Mouse (Mus musculus): Measurements from ENCODE around the gene Msi2. TPM values are rescaled to one million over a fixed set of nuclear protein-coding genes. Genes with fewer than 3 reads are reported as not detected.

Msi2 gene
- total RNA-seq, 1 experiment from 2014 or later = 72.0 TPM

GRCm38 (mm10) chr11:88394341-88395075, 323.8 kb downstream of the Msi2 start:
- no peak for ATAC-seq (replicated peaks; ENCODE audit: insufficient number of reproducible peaks, low FRiP score, low TSS enrichment, poor library complexity, severe bottlenecking)

DNA sequence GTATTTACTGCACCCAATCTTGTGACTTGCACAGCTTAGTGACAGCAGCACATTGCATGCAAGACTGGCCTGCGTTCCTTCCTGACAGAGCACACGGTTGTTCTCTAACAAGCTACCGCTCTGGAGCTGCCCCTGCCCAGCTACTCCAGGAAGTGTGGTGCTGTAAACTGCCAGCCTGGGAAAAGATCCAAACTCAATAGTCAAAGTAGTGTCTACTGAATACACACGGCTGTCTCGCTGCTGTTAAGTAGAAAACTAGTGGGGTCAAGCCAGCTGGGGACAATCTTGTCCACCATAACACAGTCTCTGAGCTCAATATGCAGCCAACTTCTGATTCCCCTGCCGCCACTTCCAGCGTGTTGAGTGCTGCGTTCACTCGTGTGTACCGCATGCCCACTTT, 325.6 kb downstream of the Msi2 start:
- no peak for ATAC-seq (replicated peaks; ENCODE audit: insufficient number of reproducible peaks, low FRiP score, low TSS enrichment, poor library complexity, severe bottlenecking)

DNA sequence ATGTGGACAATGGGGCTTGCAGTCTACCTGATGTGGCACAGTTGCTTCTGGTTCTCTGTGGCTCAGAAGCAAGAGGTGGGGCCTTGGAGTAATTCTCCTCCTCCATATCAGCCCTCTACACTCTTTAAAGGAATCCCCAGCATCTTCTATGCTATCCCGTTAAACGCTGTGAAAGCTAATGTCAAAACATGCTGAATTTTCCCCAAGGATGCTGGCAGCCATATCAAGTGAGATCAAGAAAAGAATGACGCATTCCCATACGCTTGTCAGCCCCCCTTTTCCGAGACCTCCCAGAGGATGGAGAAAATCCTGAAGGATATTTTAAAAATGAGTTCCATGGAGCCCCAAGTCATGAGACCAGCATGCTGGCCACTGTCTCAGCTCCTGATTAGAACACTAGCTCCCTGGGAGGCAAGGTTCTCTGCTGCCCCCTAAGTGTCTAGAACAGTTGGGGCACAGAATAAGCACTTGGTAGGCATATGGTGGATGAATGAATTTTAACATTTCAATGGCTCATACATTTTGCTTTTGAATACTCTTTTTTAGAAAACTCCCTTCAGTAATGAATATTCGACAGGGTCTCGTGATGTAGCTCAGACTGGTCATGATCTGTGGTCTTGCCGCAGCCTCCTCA, 327.0 kb downstream of the Msi2 start:
- no peak for ATAC-seq (replicated peaks; ENCODE audit: insufficient number of reproducible peaks, low FRiP score, low TSS enrichment, poor library complexity, severe bottlenecking)

- ATAC-seq (replicated peaks; ENCODE audit: insufficient number of reproducible peaks, low FRiP score, low TSS enrichment, poor library complexity, severe bottlenecking) = no peak
Observed at GRCm38 (mm10) chr11:88389530-88389929, 328.8 kb downstream of the Msi2 start.

DNA sequence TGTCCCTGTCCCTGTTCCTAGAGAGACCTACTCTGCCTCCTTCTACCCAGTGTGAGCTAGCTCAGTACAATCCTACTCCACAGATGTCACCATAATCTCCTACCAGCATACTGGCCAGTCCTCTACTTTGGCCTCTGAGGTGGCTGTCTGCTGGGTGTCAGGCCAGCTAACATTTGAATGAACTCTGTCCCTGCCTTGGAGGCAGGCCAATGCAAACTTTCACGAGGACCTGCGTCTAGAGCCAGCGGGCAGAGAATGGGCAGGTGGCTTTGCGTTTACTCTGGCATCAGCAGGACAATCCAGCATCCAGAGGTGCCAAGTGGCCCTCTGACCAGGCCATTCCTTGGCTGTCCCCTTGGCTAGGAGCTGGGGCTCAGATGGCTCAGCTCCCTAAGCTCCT, 331.4 kb downstream of the Msi2 start:
- no peak for ATAC-seq (replicated peaks; ENCODE audit: insufficient number of reproducible peaks, low FRiP score, low TSS enrichment, poor library complexity, severe bottlenecking)

- ATAC-seq (replicated peaks; ENCODE audit: insufficient number of reproducible peaks, low FRiP score, low TSS enrichment, poor library complexity, severe bottlenecking) = no peak
Observed at GRCm38 (mm10) chr11:88382449-88382848, 335.9 kb downstream of the Msi2 start.

DNA sequence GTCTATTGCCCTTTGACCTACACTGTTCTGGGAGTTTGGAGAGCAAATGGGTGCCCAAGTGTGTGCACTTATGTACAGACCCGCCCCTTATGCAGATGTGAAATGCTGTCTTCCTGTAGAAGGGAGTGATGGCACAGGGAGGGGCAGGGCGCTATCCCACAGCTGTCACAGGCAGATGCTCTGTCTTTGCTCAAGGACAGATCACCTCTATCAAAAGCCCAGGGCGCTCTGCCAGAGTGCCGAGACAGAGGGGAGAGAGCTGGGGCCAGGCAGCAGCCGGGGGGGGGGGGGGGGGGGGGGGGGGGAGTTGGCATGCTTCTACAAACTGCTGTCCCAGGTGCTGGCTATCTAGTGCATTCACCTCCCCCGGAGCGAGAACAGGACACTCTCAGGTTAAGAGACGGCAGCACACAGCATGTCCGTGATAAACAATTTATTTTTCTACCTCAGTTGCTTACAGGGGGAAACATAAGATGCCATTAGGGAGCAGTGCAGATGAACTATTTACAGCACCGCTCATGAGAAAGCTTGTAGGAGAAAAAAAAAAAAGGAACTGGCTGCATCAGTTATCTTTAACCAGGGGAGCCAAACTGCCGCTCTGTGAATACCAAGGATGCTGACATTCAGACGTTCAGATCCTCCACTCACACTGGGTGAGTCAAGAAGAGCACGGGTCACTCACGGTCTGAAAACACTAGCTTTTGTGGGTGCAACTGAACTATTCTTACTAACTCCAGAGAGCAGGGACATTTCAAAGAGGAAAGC, 337.0 kb downstream of the Msi2 start:
- no peak for ATAC-seq (replicated peaks; ENCODE audit: insufficient number of reproducible peaks, low FRiP score, low TSS enrichment, poor library complexity, severe bottlenecking)

- no peak for ATAC-seq (replicated peaks; ENCODE audit: insufficient number of reproducible peaks, low FRiP score, low TSS enrichment, poor library complexity, severe bottlenecking)
Observed at GRCm38 (mm10) chr11:88379635-88380034, 338.7 kb downstream of the Msi2 start.

DNA sequence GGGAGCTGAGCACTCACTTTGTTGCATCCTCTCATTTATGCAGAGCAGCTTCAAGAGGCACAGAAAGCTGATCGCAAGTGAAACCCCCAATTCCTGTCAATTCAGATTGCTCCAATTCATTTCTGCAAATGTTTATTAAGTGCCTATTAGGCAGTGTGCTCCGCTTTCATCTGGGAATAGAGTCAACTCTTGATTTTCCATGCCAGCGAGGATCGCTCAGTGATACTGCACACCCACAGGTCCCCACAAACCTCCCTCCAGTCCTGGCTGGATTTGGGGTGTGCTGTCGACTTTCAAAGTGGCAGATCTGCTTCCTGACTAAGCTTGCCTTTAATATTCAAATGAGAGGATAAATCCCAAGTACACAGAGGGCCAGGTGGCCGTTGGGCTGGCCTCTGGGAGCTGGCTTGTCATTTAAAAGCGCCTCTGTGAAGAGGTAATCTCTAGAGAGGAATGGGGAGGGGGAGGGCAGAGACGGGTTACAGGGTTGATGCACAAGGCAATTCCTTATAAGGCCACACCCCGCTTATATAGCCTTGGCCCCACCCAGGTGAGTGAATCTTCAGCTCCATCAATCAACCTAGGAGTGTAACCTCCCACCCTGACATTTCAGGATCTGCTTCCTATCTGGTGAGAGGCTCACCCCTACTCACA, 339.5 kb downstream of the Msi2 start:
- ATAC-seq (replicated peaks; ENCODE audit: insufficient number of reproducible peaks, low FRiP score, low TSS enrichment, poor library complexity, severe bottlenecking) = no peak

DNA sequence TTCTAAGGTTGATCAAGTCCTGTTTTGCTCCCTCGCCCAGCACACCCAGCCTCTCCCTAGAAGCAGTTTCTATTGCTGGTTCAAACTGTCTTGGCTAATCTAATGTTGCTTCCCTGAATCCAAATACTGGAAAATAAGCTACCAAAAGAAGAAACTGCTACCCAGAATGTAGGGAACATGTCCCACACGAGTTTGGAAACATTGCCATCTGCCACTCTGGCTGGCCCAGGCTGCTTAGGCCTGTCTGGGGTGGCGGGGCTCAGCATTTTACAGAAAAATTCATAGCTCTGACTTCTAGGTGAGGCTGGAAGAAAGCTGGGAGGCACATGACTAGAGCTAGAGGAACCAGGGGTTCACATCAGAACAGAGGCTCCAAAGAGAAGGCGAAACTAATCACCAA, 345.7 kb downstream of the Msi2 start:
- ATAC-seq (replicated peaks; ENCODE audit: insufficient number of reproducible peaks, low FRiP score, low TSS enrichment, poor library complexity, severe bottlenecking) = no peak

DNA sequence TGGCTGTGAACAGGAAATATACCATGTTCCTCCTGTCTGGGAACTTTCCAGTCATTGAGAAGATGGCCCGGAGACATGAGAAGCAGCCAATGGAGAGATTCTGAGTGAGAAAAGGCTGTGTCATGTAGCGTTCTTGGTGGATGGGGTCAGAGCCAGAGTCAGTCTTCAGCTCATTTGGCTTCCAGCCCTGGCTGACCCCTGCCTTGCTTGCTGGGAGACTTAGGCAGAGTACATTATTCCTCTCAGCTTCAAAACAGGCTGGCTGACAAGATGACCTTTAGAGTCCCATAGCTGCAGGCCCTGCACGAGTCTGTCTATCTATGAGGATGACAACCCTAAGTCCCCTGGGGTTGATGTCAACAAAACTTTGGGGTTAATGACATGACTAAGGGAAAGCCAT, 348.4 kb downstream of the Msi2 start:
- no peak for ATAC-seq (replicated peaks; ENCODE audit: insufficient number of reproducible peaks, low FRiP score, low TSS enrichment, poor library complexity, severe bottlenecking)

DNA sequence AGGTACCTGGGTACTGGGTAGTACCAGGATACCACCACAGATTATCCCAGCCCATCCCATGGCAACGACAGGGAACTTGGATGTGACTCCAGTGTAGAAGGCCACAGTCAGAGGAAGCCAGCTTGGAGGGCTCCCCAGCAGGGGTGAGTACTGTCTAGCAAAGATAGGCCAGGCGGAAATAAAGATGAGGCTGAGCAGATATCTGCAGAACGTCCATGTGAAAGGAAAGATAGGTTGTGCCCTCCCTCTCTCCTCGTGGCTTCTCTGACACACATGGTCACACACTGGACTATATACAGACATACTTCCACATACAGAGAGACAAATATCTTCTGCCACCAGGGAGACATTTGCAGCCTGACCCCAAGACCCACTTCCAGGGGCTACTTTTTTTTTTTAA, 350.8 kb downstream of the Msi2 start:
- no peak for ATAC-seq (replicated peaks; ENCODE audit: insufficient number of reproducible peaks, low FRiP score, low TSS enrichment, poor library complexity, severe bottlenecking)

DNA sequence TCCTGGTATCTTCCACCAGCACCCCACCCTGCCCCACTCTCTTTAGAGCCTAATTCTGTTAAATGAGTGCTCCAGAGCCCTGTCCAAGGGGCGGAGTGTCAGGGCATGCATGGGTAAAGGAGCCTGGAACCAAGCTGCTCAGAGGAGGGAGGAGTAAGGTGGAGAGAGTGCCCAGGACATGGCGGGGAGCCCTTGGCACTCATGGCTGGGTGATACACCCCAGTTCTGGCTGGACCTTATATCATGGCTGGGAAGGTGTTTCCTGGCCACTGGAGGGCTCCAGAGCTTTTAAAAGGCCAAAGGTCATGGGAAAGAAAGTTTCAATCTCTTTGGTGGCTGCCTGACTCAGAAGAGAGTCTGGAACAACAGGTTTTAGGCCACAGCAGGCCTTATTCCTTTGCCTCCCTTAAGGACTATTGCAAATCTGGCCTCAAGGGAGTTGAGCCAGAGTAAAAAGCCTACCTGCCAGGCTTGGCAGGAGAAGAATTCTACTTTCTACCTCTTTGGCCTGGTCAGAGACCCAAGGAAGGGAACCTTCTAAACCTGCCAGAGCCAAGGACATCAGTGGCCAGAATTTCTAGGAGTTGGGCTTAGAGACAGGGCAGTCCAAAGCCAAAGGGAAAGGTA, 352.3 kb downstream of the Msi2 start:
- no peak for ATAC-seq (replicated peaks; ENCODE audit: insufficient number of reproducible peaks, low FRiP score, low TSS enrichment, poor library complexity, severe bottlenecking)

- ATAC-seq (replicated peaks; ENCODE audit: insufficient number of reproducible peaks, low FRiP score, low TSS enrichment, poor library complexity, severe bottlenecking) = no peak
Observed at GRCm38 (mm10) chr11:88364231-88364630, 354.1 kb downstream of the Msi2 start.

DNA sequence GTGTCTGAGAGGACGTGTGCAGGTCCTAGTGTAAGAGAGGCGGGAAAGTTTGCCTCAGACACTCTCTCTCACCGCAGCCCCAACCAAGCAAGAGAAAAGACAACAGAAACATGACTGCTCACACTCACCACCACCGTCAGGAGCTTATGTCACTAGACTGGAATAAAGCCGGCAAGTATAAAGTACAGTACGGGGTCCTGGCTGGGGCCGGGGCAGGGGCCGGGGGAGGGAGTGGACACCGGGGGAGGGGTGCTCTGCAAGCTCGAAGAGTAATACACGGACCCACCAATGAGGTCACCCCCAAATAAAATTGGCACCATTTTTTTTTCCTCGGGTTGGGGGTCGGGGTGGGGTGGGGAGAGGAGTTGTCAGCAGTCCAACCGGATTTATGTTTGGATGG, 354.8 kb downstream of the Msi2 start:
- ATAC-seq (replicated peaks; ENCODE audit: insufficient number of reproducible peaks, low FRiP score, low TSS enrichment, poor library complexity, severe bottlenecking) = no peak

DNA sequence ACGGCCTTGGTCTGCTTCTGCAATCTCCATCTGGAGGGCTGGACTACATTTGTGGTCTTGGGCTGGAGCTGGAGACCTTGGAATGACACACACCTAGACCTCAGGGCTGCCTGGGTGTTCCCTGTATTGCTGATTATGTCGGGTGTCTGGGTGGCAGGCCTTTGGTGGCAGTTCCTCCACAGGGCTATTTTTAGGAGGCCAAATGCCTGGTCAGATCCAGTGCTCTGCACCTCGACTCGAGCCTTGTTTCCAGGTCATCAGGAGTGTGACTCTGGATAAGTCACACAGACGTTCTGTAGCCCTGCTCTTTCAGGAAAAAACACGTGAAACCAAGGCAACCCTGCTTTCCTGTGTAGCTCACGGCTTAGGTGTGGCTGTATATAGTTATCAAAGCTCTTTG, 358.6 kb downstream of the Msi2 start:
- no peak for ATAC-seq (replicated peaks; ENCODE audit: insufficient number of reproducible peaks, low FRiP score, low TSS enrichment, poor library complexity, severe bottlenecking)

DNA sequence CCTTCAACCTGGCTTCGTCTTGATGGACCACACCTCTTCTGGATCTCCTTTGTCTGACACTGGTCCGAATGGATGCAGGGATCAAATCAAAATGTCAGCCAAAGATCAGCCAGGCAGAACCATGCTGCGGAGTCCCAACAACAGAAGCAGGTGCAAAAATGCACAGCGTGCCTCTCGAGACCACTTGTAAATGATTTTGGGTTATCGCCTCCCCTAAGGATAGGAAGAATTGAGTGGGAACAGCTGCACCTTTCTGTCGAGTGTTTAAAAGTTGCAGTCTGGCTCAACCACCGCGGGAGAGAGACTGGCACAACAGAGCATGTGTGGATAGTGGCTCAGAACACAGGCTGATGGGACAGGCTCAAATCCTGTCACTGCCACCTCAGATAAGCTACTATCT, 361.0 kb downstream of the Msi2 start:
- ATAC-seq (replicated peaks; ENCODE audit: insufficient number of reproducible peaks, low FRiP score, low TSS enrichment, poor library complexity, severe bottlenecking) = no peak

DNA sequence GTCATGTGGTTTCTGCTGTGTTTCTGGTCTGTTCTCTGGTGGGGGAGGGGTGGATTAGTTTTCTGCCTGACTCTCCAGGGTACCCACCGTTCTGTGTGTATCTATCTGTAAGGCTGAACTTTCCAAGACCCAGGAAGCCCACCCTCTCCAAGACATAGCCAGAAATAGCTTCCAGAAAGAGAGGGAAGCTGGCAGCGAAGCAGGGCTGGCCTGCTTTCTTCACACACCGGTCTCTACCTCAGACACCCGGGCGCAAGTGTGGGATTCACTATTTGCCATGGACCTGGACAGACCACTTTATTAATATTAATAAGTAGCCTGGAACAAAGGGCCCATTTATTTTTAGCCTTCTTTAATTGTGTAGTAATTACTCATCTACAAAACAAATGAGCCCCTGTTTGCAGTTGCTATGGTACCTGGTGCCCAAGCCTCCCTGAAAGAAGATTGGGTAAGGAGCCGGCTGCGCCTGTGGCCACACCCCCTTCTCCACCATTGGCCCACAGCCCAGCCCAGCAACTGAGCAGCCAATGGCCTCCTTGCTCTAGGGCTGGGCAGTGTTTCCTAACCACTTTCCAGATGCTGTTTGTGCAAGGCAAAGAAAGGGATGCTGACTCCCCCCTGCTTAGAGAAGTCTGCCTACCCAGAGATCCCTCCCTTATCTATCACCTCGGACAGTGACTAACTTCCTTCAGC, 361.6 kb downstream of the Msi2 start:
- ATAC-seq (replicated peaks; ENCODE audit: insufficient number of reproducible peaks, low FRiP score, low TSS enrichment, poor library complexity, severe bottlenecking) = no peak

All from monocyte, adult 5-6 weeks (primary cell).